Mouse (Mus musculus): ENCODE measurements around the gene Anks1. TPM values are rescaled to one million over a fixed set of nuclear protein-coding genes. Genes with fewer than 3 reads are reported as not detected.
A peak's percentile ranks its signal among the peaks of the same experiment; 100 is the strongest.

The Anks1 gene
- polyA plus RNA-seq, 1 experiment from 2014 or later = 36.5 TPM

- 63% methylated on average over 11 of the region's 11 CpGs for WGBS
- Histone ChIP-seq H3K4me1 (replicated peaks; ENCODE audit: control insufficient read depth, insufficient read depth, low read length) (peaks cover 11% of the 10 kb centered on the region), H3K27me3 (replicated peaks; ENCODE audit: control insufficient read depth, insufficient read depth, low read length) (no peaks in the 10 kb centered on the region), H3K9me3 (ENCODE audit: control insufficient read depth, low read length) (no peaks in the 10 kb centered on the region), H3K36me3 (ENCODE audit: control insufficient read depth, insufficient read depth) (no peaks in the 10 kb centered on the region), H3K4me2 (ENCODE audit: low read length) (no peak overlapping the region), H3K9ac (replicated peaks; ENCODE audit: low read depth, low read length) (no peak overlapping the region), H3K27ac (ENCODE audit: low read length) (peak overlapping the region; percentile 56), H3K4me3 (replicated peaks; ENCODE audit: low read length) (no peak overlapping the region)
- no peak for ATAC-seq
Observed at GRCm38 (mm10) chr17:27922174-27922712, 13.1 kb downstream of the Anks1 start.

DNA sequence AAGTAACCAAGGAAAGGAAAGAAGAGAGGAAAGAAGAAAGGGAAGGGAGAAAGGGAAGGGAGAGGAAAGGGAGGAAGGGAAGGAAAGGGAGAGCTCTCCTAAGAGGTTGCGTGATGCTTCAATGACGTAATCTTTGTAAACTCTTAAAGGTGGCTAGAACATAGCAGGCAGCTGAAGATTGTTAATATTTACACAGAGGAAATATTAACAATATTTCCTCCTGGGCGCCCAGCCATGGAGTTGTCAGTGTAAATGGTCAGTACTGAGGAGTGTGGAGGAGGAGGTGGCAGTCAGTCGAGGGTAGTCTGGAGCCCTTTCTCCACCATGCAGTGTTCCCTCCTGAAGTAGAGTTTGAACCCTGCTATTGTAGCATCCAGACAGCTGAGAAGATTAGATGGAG, 15.9 kb downstream of the Anks1 start:
- whole genome bisulfite sequencing = 87% methylated on average over 4 of the region's 4 CpGs
- Histone ChIP-seq H3K27ac (ENCODE audit: low read length) (no peak overlapping the region), H3K4me3 (replicated peaks; ENCODE audit: low read length) (no peak overlapping the region), H3K9me3 (ENCODE audit: control insufficient read depth, low read length) (no peaks in the 10 kb centered on the region), H3K4me2 (ENCODE audit: low read length) (no peak overlapping the region), H3K9ac (replicated peaks; ENCODE audit: low read depth, low read length) (no peak overlapping the region), H3K27me3 (replicated peaks; ENCODE audit: control insufficient read depth, insufficient read depth, low read length) (no peaks in the 10 kb centered on the region), H3K4me1 (replicated peaks; ENCODE audit: control insufficient read depth, insufficient read depth, low read length) (peaks cover 11% of the 10 kb centered on the region), H3K36me3 (ENCODE audit: control insufficient read depth, insufficient read depth) (no peaks in the 10 kb centered on the region)
- ATAC-seq = no peak

- H3K4me2 ChIP-seq (ENCODE audit: low read length) = no peak overlapping the region
- H3K27me3 ChIP-seq (replicated peaks; ENCODE audit: control insufficient read depth, insufficient read depth, low read length) = no peaks in the 10 kb centered on the region
- no peak overlapping the region for H3K27ac ChIP-seq (ENCODE audit: low read length)
- ATAC-seq = no peak
- 79% methylated on average over 7 of the region's 7 CpGs for WGBS
- peaks cover 11% of the 10 kb centered on the region for H3K4me1 ChIP-seq (replicated peaks; ENCODE audit: control insufficient read depth, insufficient read depth, low read length)
- no peak overlapping the region for H3K9ac ChIP-seq (replicated peaks; ENCODE audit: low read depth, low read length)
- no peaks in the 10 kb centered on the region for H3K36me3 ChIP-seq (ENCODE audit: control insufficient read depth, insufficient read depth)
- no peaks in the 10 kb centered on the region for H3K9me3 ChIP-seq (ENCODE audit: control insufficient read depth, low read length)
- no peak overlapping the region for H3K4me3 ChIP-seq (replicated peaks; ENCODE audit: low read length)
Observed at GRCm38 (mm10) chr17:27925504-27925903, 16.4 kb downstream of the Anks1 start.

DNA sequence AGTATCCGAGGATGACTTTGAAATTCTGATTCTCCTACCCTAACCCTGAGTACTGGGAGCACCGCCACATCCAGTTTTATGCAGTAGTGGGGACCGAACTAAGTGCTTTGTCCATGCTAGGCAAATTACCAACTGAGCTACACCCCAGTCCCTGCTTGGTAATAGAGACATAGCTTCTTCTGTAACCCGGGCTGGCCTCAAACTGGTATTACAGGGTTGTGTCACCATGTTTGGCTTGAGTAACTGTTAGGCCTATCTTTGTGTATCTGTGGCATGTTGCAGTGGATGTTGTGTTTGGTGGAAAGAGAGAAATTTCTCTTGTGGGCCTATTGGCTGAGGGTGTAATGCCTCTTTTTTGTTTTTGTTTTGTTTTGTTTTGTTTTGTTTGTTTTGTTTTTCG, 21.2 kb downstream of the Anks1 start:
- WGBS = 93% methylated on average over 5 of the region's 5 CpGs
- 0 out of 2 replicates have a peak, but pooled peaks cover 6% of the 10 kb centered on the region for H3K4me1 ChIP-seq (replicated peaks; ENCODE audit: control insufficient read depth, insufficient read depth, low read length)
- H3K9me3 ChIP-seq (ENCODE audit: control insufficient read depth, low read length) = no peaks in the 10 kb centered on the region
- no peak overlapping the region for H3K9ac ChIP-seq (replicated peaks; ENCODE audit: low read depth, low read length)
- no peak overlapping the region for H3K27ac ChIP-seq (ENCODE audit: low read length)
- no peak for ATAC-seq
- H3K4me3 ChIP-seq (replicated peaks; ENCODE audit: low read length) = no peak overlapping the region
- H3K36me3 ChIP-seq (ENCODE audit: control insufficient read depth, insufficient read depth) = no peaks in the 10 kb centered on the region
- H3K27me3 ChIP-seq (replicated peaks; ENCODE audit: control insufficient read depth, insufficient read depth, low read length) = no peaks in the 10 kb centered on the region
- H3K4me2 ChIP-seq (ENCODE audit: low read length) = no peak overlapping the region

- Histone ChIP-seq H3K4me3 (replicated peaks; ENCODE audit: low read length) (no peak overlapping the region), H3K4me2 (ENCODE audit: low read length) (no peak overlapping the region), H3K9ac (replicated peaks; ENCODE audit: low read depth, low read length) (no peak overlapping the region), H3K9me3 (ENCODE audit: control insufficient read depth, low read length) (no peaks in the 10 kb centered on the region), H3K4me1 (replicated peaks; ENCODE audit: control insufficient read depth, insufficient read depth, low read length) (0 out of 2 replicates have a peak, but pooled peaks cover 1% of the 10 kb centered on the region), H3K36me3 (ENCODE audit: control insufficient read depth, insufficient read depth) (no peaks in the 10 kb centered on the region), H3K27me3 (replicated peaks; ENCODE audit: control insufficient read depth, insufficient read depth, low read length) (no peaks in the 10 kb centered on the region), H3K27ac (ENCODE audit: low read length) (no peak overlapping the region)
- no peak for ATAC-seq
- WGBS = 89% methylated on average over 4 of the region's 4 CpGs
Observed at GRCm38 (mm10) chr17:27931826-27932225, 22.7 kb downstream of the Anks1 start.

DNA sequence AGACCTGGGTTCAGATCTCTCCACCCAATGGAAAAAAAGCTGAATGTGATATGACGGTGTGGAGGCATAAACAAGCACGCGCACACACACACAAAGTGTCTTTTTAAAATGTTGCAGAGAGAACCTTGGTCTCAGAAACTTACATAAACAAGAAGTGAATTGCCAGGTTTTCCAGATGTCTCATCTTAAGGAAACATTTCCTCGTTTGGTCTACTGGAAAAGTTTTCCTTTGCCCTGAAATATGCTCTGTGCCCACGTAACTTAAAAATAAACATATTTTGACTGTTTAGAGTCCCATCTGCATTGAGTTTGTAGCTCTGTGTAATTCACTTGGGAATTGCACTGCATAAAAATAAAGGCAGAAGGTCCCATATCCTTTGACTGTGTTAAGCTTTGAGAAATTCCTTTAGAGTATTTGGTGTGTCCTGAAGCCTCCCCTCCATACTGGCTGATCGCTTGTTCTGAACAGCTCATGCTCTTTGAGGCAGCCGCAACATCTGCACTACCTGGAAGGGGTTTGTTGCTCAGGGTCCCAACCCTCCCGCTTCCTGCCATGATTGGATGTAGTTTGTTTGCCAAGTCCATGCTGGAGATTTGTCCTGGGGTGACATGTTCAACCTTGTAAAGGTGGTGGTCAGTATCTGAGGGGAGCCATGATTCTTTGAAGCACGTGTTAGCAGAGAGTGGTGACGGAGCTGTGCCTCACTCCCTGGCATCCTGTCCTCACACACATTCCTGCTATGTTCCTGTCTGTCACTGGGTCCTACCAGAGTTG, 25.2 kb downstream of the Anks1 start:
- no peak overlapping the region for H3K4me2 ChIP-seq (ENCODE audit: low read length)
- WGBS = 93% methylated on average over 10 of the region's 10 CpGs
- H3K27ac ChIP-seq (ENCODE audit: low read length) = no peak overlapping the region
- no peak overlapping the region for H3K9ac ChIP-seq (replicated peaks; ENCODE audit: low read depth, low read length)
- H3K4me3 ChIP-seq (replicated peaks; ENCODE audit: low read length) = no peak overlapping the region
- no peaks in the 10 kb centered on the region for H3K9me3 ChIP-seq (ENCODE audit: control insufficient read depth, low read length)
- no peaks in the 10 kb centered on the region for H3K27me3 ChIP-seq (replicated peaks; ENCODE audit: control insufficient read depth, insufficient read depth, low read length)
- ATAC-seq = no peak
- peaks cover 11% of the 10 kb centered on the region for H3K4me1 ChIP-seq (replicated peaks; ENCODE audit: control insufficient read depth, insufficient read depth, low read length)
- no peaks in the 10 kb centered on the region for H3K36me3 ChIP-seq (ENCODE audit: control insufficient read depth, insufficient read depth)

- no peak overlapping the region for H3K27ac ChIP-seq (ENCODE audit: low read length)
- no peak overlapping the region for H3K9ac ChIP-seq (replicated peaks; ENCODE audit: low read depth, low read length)
- H3K36me3 ChIP-seq (ENCODE audit: control insufficient read depth, insufficient read depth) = no peaks in the 10 kb centered on the region
- peaks cover 14% of the 10 kb centered on the region for H3K4me1 ChIP-seq (replicated peaks; ENCODE audit: control insufficient read depth, insufficient read depth, low read length)
- no peaks in the 10 kb centered on the region for H3K27me3 ChIP-seq (replicated peaks; ENCODE audit: control insufficient read depth, insufficient read depth, low read length)
- no peak overlapping the region for H3K4me3 ChIP-seq (replicated peaks; ENCODE audit: low read length)
- 96% methylated on average over 3 of the region's 3 CpGs for WGBS
- no peak for ATAC-seq
- H3K9me3 ChIP-seq (ENCODE audit: control insufficient read depth, low read length) = no peaks in the 10 kb centered on the region
- no peak overlapping the region for H3K4me2 ChIP-seq (ENCODE audit: low read length)
Observed at GRCm38 (mm10) chr17:27935091-27935490, 26.0 kb downstream of the Anks1 start.

- no peak overlapping the region for H3K27ac ChIP-seq (ENCODE audit: low read length)
Observed at GRCm38 (mm10) chr17:27937054-27937615, 28.0 kb downstream of the Anks1 start.

GRCm38 (mm10) chr17:27938121-27938754, 29.1 kb downstream of the Anks1 start:
- no peak for ATAC-seq
- no peak overlapping the region for H3K4me3 ChIP-seq (replicated peaks; ENCODE audit: low read length)
- H3K27ac ChIP-seq (ENCODE audit: low read length) = no peak overlapping the region; the same call in 1 of the 2 replicates
- no peaks in the 10 kb centered on the region for H3K36me3 ChIP-seq (ENCODE audit: control insufficient read depth, insufficient read depth)
- no peak overlapping the region for H3K9ac ChIP-seq (replicated peaks; ENCODE audit: low read depth, low read length)
- WGBS = 71% methylated on average over 12 of the region's 12 CpGs
- H3K4me2 ChIP-seq (ENCODE audit: low read length) = no peak overlapping the region
- no peaks in the 10 kb centered on the region for H3K9me3 ChIP-seq (ENCODE audit: control insufficient read depth, low read length)
- H3K4me1 ChIP-seq (replicated peaks; ENCODE audit: control insufficient read depth, insufficient read depth, low read length) = peaks cover 22% of the 10 kb centered on the region
- no peaks in the 10 kb centered on the region for H3K27me3 ChIP-seq (replicated peaks; ENCODE audit: control insufficient read depth, insufficient read depth, low read length)

More at GRCm38 (mm10) chr17:27937054-27937615, 28.0 kb downstream of the Anks1 start:
- no peak overlapping the region for H3K9ac ChIP-seq (replicated peaks; ENCODE audit: low read depth, low read length)
- H3K4me2 ChIP-seq (ENCODE audit: low read length) = no peak overlapping the region
- no peaks in the 10 kb centered on the region for H3K9me3 ChIP-seq (ENCODE audit: control insufficient read depth, low read length)
- peaks cover 22% of the 10 kb centered on the region for H3K4me1 ChIP-seq (replicated peaks; ENCODE audit: control insufficient read depth, insufficient read depth, low read length)
- WGBS = 82% methylated on average over 4 of the region's 4 CpGs
- H3K36me3 ChIP-seq (ENCODE audit: control insufficient read depth, insufficient read depth) = no peaks in the 10 kb centered on the region
- no peak for ATAC-seq
- no peak overlapping the region for H3K4me3 ChIP-seq (replicated peaks; ENCODE audit: low read length)
- H3K27me3 ChIP-seq (replicated peaks; ENCODE audit: control insufficient read depth, insufficient read depth, low read length) = no peaks in the 10 kb centered on the region
